Mouse (Mus musculus): Measurements from ENCODE around the gene Ankle1.

- no peak for TF ChIP-seq CTCF (IDR thresholded peaks at IDR 0.05)
- no peak for TF ChIP-seq EP300 (IDR thresholded peaks at IDR 0.05; ENCODE audit: insufficient read depth, low read depth, low read length)
- TF ChIP-seq POLR2A (IDR thresholded peaks at IDR 0.05; ENCODE audit: insufficient read depth, low read depth, low read length), result no peak
Measured at GRCm38 (mm10) chr8:71372427-71372826, 33.4 kb upstream of the Ankle1 start.
